Mouse (Mus musculus) CH12.LX (cell line): Measurements from ENCODE around the gene Uvssa. TPM values are rescaled to one million over a fixed set of nuclear protein-coding genes. Genes with fewer than 3 reads are reported as not detected.
"Not testable (repeated sequence)": the region's sequence is repeated elsewhere in the genome, so short reads cannot be mapped to it uniquely, and the experiment has no call there.

ENCODE experiments used
- DNase-seq: peaks from one replicate; pipeline ENCODE4 v3.0.0-alpha.2; 2013; ENCODE audit errors: extremely low read depth
- H3K27ac ChIP-seq: 2 replicates; pipeline ENCODE4 v1.5.1; 2012; ENCODE audit warnings: low read depth, mild to moderate bottlenecking, control low read depth, moderate library complexity; ENCODE audit not compliant: insufficient read depth
- H3K27me3 ChIP-seq: replicated peaks from 2 replicates; pipeline ENCODE3; 2012; ENCODE audit warnings: inconsistent platforms
- H3K36me3 ChIP-seq, 2 experiments: replicated peaks in 1 of 2; 2 replicates each; pipeline versions ENCODE3 to v1.6.1; 2012; ENCODE audit warnings: inconsistent platforms in 1 of 2, low read length in 1 of 2, mild to moderate bottlenecking in 1 of 2, mixed read lengths in 1 of 2, moderate library complexity in 1 of 2; ENCODE audit not compliant: control insufficient read depth in 1 of 2, insufficient read depth in 1 of 2
- H3K4me1 ChIP-seq, 2 experiments: 2 replicates each; pipeline ENCODE4 v1.6.1; 2012; ENCODE audit warnings: inconsistent platforms in 1 of 2, moderate library complexity in 1 of 2; ENCODE audit not compliant: insufficient read depth in 2 of 2, control insufficient read depth in 1 of 2
- H3K4me2 ChIP-seq: 2 replicates; pipeline ENCODE4 v1.6.1; 2012; ENCODE audit warnings: low read depth, mild to moderate bottlenecking, control low read depth; ENCODE audit not compliant: poor library complexity, insufficient read depth, severe bottlenecking
- H3K4me3 ChIP-seq, 3 experiments: fragments of 150-350 bp in 1 of 3; sonication (generic) in 1 of 3; replicated peaks in 1 of 3; 2 replicates each; pipeline versions ENCODE3 to v1.5.1; 2011 to 2012; ENCODE audit warnings: low read depth in 2 of 3, low read length in 2 of 3, mild to moderate bottlenecking in 2 of 3, moderate library complexity in 2 of 3, control low read depth in 1 of 3, improper control_type of control experiment in 1 of 3, inconsistent platforms in 1 of 3, mixed read lengths in 1 of 3; ENCODE audit not compliant: poor library complexity in 1 of 3
- H3K79me2 ChIP-seq: replicated peaks from 2 replicates; pipeline ENCODE4 v1.6.1; 2012; ENCODE audit warnings: mild to moderate bottlenecking, moderate library complexity; ENCODE audit not compliant: control insufficient read depth, poor library complexity, insufficient read depth, severe bottlenecking; ENCODE audit errors: extremely low read depth
- H3K9ac ChIP-seq: 2 replicates; pipeline ENCODE4 v1.6.1; 2012; ENCODE audit warnings: low read depth, mild to moderate bottlenecking, control low read depth, moderate library complexity; ENCODE audit not compliant: insufficient read depth
- H3K9me3 ChIP-seq: replicated peaks from 2 replicates; pipeline ENCODE3; 2012; ENCODE audit warnings: low read length, inconsistent platforms, mixed read lengths
- CHD1 ChIP-seq: IDR thresholded peaks from 2 replicates; pipeline ENCODE4 v1.6.1; 2012; ENCODE audit warnings: low read depth, low read length, improper control_type of control experiment, inconsistent platforms
- CHD2 ChIP-seq: IDR thresholded peaks from 2 replicates; pipeline ENCODE4 v1.6.1; 2011; ENCODE audit warnings: low read length, improper control_type of control experiment
- CTCF ChIP-seq, 2 experiments: IDR thresholded peaks in 1 of 2; conservative IDR thresholded peaks in 1 of 2; 2 replicates each; pipeline ENCODE4 v1.5.1; 2011 to 2012; ENCODE audit warnings: low read depth in 2 of 2, low read length in 2 of 2, improper control_type of control experiment in 1 of 2, inconsistent platforms in 1 of 2, mild to moderate bottlenecking in 1 of 2, moderate library complexity in 1 of 2
- ELF1 ChIP-seq: IDR thresholded peaks from 2 replicates; pipeline ENCODE4 v1.6.1; 2014; ENCODE audit warnings: low read depth, mild to moderate bottlenecking, inconsistent platforms, low read length, improper control_type of control experiment
- EP300 ChIP-seq: IDR thresholded peaks from 2 replicates; pipeline ENCODE4 v1.6.1; 2011; ENCODE audit warnings: low read length, improper control_type of control experiment
- ETS1 ChIP-seq: conservative IDR thresholded peaks from 2 replicates; pipeline ENCODE4 v1.6.1; 2012; ENCODE audit warnings: low read depth, mild to moderate bottlenecking, inconsistent platforms, low read length, improper control_type of control experiment, moderate library complexity
- HCFC1 ChIP-seq: IDR thresholded peaks from 2 replicates; pipeline ENCODE4 v1.6.1; 2012; ENCODE audit warnings: low read depth, mild to moderate bottlenecking, inconsistent platforms, low read length, improper control_type of control experiment
- JUN ChIP-seq: IDR thresholded peaks from 2 replicates; pipeline ENCODE4 v1.6.1; 2011; ENCODE audit warnings: low read depth, mild to moderate bottlenecking, low read length, improper control_type of control experiment, moderate library complexity; ENCODE audit not compliant: insufficient read depth
- JUND ChIP-seq: conservative IDR thresholded peaks from 2 replicates; pipeline ENCODE4 v1.6.1; 2011; ENCODE audit warnings: low read depth, low read length, improper control_type of control experiment
- KAT2A ChIP-seq: IDR thresholded peaks from 2 replicates; pipeline ENCODE4 v1.6.1; 2012; ENCODE audit warnings: low read length, improper control_type of control experiment, inconsistent platforms; ENCODE audit not compliant: insufficient replicate concordance
- MXI1 ChIP-seq: IDR thresholded peaks from 2 replicates; pipeline ENCODE4 v1.6.1; 2011; ENCODE audit warnings: mild to moderate bottlenecking, low read depth, low read length, improper control_type of control experiment
- POLR2A ChIP-seq: IDR thresholded peaks from 2 replicates; pipeline ENCODE4 v1.6.1; 2011; ENCODE audit warnings: low read depth, mild to moderate bottlenecking, improper control_type of control experiment, low read length
- RAD21 ChIP-seq: IDR thresholded peaks from 2 replicates; pipeline ENCODE4 v1.6.1; 2011; ENCODE audit warnings: low read depth, mild to moderate bottlenecking, low read length, improper control_type of control experiment, moderate library complexity
- RCOR1 ChIP-seq: conservative IDR thresholded peaks from 2 replicates; pipeline ENCODE4 v1.6.1; 2012; ENCODE audit warnings: low read depth, mild to moderate bottlenecking, inconsistent platforms, low read length, improper control_type of control experiment
- TCF12 ChIP-seq: IDR thresholded peaks from 2 replicates; pipeline ENCODE4 v1.6.1; 2014; ENCODE audit warnings: low read depth, mild to moderate bottlenecking, inconsistent platforms, low read length, improper control_type of control experiment
- USF1 ChIP-seq: IDR thresholded peaks from 2 replicates; pipeline ENCODE4 v1.6.1; 2014; ENCODE audit warnings: low read depth, mild to moderate bottlenecking, inconsistent platforms, low read length, improper control_type of control experiment
- USF2 ChIP-seq: conservative IDR thresholded peaks from 2 replicates; pipeline ENCODE4 v1.6.1; 2011; ENCODE audit warnings: low read depth, low read length, improper control_type of control experiment
- ZKSCAN1 ChIP-seq: IDR thresholded peaks from 2 replicates; pipeline ENCODE4 v1.6.1; 2012; ENCODE audit warnings: low read depth, inconsistent platforms, low read length, improper control_type of control experiment, borderline replicate concordance
- dilution Hi-C: fragments of 300-500 bp; cut with MboI; formaldehyde crosslinking; loops from 2 replicates; pipeline ENCODE4 v1.14.3; 2020; ENCODE audit warnings: low sequenced_read_pairs; ENCODE audit not compliant: extremely low pct_unique_long_range_greater_than_20kb, extremely low pct_ligation_motif_present
- in situ Hi-C: fragments of 300-500 bp; cut with MboI; formaldehyde crosslinking; loops from 3 replicates; pipeline ENCODE4 v1.14.3; 2019; ENCODE audit warnings: low sequenced_read_pairs, low pct_ligation_motif_present, low pct_unique_long_range_greater_than_20kb, mixed read lengths
- polyA plus RNA-seq: library from polyadenylated mRNA; unstranded; fragments of >175 nt; gene quantifications from 2 replicates; pipeline ENCODE4 v1.2.1, GENCODE M21; 2012; ENCODE audit warnings: low read depth; ENCODE audit not compliant: insufficient read length
- total RNA-seq, 2 experiments: library from RNA; depleted of rRNA; stranded (reverse); fragments of 300-350 nt in 1 of 2; fragments of >200 nt in 1 of 2; gene quantifications; 2 replicates each; pipeline ENCODE4 v1.2.3; 2012 to 2014

Gene Uvssa
- total and polyA plus RNA-seq, 3 experiments, result 2.6 to 5.8 (median 2.9) TPM

DNA sequence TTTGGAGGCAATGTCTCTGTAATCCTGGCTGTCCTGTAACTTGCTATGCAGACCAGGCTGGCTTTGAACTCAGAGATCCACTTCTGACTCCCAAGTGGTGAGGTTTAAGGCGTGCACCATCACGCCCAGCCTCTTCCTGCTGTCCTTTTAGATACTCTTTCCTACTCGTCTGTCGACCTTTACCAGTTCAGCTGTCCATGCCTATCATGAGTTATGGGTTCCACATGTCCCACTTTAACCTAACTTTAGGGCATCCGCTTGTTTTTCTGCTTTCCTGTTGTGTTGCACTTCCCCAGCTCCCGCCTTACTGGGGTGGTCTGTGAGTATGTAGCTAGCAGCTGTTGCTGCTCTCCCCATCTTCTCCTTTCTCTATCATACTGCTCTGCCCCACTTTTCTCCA lies 37.2 kb upstream of the Uvssa start:
- DNase-seq, result no peak
- Histone ChIP-seq H3K79me2 (peaks cover 86% of the 10 kb centered on the region), H3K27ac (no peak overlapping the region), H3K36me3 (peaks cover 0 to 77% of the 10 kb centered on the region in 2 experiments), H3K27me3 (no peaks in the 10 kb centered on the region), H3K4me3 (no peak overlapping the region), H3K4me1 (peaks cover 0 to 30% of the 10 kb centered on the region in 2 experiments; a peak in 3 of 4 replicates), H3K4me2 (no peak overlapping the region), H3K9me3 (no peaks in the 10 kb centered on the region), H3K9ac (no peak overlapping the region)
- dilution Hi-C loops, result no loop called here
- TF ChIP-seq TCF12 (no peak), RAD21 (no peak), CHD2 (no peak), HCFC1 (no peak), JUND (no peak), RCOR1 (no peak), USF1 (no peak), KAT2A (no peak), CHD1 (no peak), USF2 (no peak), POLR2A (no peak), ELF1 (no peak), EP300 (no peak), ZKSCAN1 (no peak), ETS1 (no peak), JUN (no peak), MXI1 (no peak)
- in situ Hi-C loops, result no loop called here

DNA sequence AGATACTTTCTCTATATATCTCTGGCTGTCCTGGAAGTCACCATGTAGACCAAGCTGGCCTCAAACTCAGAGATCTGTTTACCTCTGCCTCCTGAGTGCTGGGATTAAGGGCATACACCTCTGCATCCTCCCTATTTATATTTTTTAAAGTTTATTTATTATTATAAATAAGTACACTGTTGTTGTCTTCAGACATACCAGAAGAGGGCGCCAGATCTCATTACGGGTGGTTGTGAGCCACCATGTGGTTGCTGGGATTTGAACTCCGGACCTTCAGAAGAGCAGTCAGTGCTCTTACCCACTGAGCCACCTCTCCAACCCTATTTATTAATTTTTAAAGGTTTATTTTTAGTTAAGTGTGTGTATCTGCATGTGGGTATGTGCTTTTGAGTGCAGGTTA lies 36.1 kb upstream of the Uvssa start:
- peak in 1 of 2 experiments; percentile 30; a peak in 1 of 4 replicates for TF ChIP-seq CTCF (conservative IDR thresholded peaks at IDR 0.05 in 1 of 2, IDR thresholded peaks at IDR 0.05 in 1 of 2; ENCODE audit: low read depth in 2 of 2, low read length in 2 of 2)
- TF ChIP-seq, all 38 proteins: peak for 1; not testable (repeated sequence) for 37
- H3K27me3 ChIP-seq, DNase-seq, H3K9ac ChIP-seq, H3K4me2 ChIP-seq, dilution Hi-C loops, in situ Hi-C loops, H3K4me3 ChIP-seq, H3K9me3 ChIP-seq, H3K27ac ChIP-seq: not testable (repeated sequence)
- Histone ChIP-seq H3K4me1 (peaks cover 4 to 32% of the 10 kb centered on the region in 2 experiments), H3K79me2 (peaks cover 82% of the 10 kb centered on the region), H3K36me3 (peaks cover 0 to 79% of the 10 kb centered on the region in 2 experiments)
